Mouse (Mus musculus) cerebellum, adult 18-20 months (tissue): Measurements from ENCODE around the gene Noto.
"Not testable (repeated sequence)": the region's sequence is repeated elsewhere in the genome, so short reads cannot be mapped to it uniquely, and the experiment has no call there.

Experiments
- DNase-seq, 2 experiments: peaks; one replicate each; pipeline ENCODE4 v3.0.0; 2021

Noto gene

DNA sequence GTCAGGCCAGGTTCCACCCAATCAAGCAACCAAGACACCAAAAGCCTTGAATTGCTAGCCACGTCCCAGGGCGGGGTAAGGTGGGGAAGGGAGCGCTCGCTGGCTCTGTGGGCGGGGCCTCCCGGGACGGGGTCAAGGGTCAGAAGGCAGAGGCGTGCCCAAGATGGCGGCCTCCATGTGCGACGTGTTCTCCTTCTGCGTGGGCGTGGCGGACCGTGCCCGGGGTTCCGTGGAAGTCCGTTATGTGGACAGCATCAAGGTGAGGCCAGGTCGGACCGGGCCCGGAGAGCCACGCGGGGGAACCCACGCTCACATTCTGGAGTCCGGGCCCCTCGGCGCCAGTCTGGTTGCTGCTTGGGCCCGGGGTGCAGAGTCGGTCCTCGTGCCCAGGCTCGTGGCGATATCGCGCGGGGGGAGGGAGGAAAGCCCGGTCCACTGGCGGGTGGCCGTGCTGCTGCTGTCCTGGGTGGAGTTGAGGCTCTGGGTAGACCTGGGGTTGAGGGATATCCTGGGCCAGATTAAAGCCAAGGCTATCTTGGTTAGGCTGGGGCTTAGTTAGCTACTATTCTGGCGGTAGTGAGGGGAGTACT, 8.3 kb downstream of the Noto start, which contains the start of gene Smyd5:
Gene Smyd5 (plus strand): TSS at position 148 of the 590 bp plus-strand sequence.
- peak; percentile 83 to 85 for DNase-seq

DNA sequence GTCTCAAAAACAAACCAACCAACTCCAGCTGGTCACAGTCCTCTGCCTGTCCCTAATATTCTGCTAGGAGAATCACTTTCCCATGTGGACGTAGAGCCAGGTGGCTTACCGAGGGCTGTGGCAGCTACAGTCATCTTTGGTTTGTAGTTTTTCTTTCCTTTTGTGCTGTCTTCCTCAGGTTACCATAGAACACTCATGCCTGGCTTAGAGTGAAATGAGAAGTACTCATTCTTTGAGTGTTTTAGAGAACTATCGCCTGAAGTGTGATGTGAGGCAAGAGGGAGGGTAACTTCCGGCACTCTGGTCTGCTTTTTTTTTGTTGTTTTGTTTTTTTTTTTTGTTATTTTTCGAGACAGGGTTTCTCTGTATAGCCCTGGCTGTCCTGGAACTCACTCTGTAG, 10.2 kb downstream of the Noto start:
- no peak for DNase-seq

DNA sequence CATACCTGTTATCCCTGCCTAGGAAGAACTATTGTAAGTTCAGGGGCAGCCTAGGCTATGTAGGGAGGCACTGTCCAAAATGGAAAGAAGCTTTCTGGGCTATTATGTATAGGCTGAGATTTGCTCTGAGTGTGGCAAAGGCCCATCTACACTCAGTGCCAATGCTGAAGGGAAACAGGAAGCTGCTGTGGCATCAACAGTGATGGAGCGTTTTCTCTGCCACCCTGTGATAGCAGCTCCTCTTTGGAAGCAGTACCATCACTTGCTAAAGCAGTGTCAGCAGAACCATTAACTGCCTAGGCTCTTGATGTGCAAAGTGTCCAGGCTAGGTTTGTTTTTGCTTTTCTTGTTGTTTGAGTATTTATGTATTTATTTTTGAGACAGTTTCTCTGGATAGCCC, 12.5 kb downstream of the Noto start:
- DNase-seq = no peak

DNA sequence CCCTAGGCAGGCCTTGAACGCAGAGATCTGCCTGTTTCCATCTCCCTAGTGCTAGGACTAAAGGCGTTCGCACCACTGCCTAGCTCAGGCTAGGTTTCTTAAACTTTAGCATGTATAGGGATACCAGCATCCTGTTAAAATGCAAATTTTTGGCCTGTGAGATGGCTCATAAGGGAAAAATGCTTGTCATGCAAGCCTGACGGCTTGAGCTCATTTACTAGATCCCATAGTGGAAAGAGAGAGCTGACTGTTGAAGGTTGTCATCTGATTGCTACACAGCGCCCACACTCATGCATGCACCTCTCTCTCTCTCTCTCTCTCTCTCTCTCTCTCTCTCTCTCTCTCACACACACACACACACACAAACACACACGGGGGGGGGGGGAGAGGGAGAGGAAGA, 12.9 kb downstream of the Noto start:
- DNase-seq = no peak

DNA sequence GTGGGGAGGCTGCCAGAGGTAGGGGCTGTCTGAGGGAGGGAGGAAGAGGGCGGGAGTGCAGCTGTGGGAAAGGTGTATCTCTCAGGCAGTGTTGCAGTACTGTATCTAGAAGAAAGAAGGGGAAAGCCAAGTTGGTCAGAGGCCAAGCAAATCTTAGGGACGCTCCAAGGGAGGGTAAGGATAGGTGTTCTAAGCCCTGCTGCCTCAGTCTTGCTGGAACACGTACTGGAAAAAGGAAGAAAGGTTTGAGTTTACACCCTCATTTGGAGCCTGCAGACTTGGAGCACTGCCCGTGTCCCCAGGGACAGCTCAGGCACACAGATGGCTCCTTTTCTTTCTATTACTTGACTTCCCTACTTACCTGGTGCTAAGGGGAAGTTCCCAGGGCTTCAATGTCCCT, 17.5 kb downstream of the Noto start:
- DNase-seq = no peak

DNA sequence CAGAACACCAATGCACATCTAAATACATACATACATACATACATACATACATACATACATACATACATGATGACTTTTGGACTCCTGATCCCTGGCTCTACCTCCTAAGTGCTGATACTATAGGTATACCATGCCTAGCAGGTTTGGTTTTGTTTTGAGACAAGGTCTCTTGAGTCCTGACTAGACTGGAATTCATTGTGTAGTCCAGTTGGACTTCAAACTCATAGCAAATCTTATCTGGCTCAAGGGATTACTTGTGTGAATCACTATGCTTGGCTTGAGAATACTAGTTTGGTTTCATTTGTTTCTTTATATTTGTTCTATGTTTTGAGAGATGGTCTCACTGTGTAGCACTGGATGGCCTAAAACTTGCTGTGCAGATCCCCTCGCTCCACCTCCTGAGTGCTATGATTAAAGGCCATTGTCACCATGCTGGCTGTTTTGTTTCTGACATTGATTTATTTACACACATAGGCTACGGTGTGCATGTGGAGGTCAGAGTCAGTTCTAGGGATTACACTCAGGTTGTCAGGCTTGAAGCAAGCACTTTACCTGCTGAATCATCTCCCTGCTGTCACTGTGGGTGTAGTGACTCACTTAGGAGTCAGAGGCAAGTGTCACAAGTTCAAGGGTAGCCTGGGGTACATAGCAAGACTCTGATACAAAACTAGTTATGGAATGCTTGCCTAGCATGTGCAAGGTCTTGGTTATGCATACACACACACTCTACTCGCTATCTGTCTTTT, 20.0 kb downstream of the Noto start:
- DNase-seq = no peak

DNA sequence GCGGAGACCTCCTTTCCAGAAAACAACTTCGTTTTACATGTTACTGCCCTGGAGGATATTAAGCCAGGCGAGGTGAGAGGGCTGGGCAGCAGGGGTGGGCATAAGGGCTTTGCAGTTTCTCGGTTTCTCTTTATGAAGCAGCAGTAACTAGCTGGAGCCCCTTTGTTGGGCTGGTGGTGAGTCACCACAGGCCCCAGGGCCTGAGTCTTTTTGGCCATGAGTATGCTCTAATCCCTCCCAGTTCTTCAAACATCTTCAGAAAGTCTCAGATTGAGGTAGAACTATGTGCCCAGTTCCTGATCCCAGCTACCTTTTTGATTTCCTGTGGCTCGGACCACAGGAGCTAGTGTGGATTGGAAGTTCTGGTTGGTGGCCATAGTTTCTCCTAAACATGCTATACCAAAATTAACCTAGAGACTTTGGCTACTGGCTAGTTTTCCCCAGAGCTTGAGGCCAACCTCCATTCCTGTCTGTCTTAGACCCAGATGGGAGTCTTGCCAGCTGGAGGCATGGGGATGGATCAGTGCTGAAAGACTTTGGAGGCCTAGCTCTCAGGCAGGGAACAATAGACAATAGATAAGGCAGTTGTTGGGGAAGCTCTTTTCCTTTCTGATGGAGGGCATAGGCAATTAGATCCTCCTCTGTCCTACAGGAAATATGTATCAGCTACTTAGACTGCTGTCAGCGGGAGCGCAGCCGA, 20.7 kb downstream of the Noto start:
- DNase-seq = no peak

DNA sequence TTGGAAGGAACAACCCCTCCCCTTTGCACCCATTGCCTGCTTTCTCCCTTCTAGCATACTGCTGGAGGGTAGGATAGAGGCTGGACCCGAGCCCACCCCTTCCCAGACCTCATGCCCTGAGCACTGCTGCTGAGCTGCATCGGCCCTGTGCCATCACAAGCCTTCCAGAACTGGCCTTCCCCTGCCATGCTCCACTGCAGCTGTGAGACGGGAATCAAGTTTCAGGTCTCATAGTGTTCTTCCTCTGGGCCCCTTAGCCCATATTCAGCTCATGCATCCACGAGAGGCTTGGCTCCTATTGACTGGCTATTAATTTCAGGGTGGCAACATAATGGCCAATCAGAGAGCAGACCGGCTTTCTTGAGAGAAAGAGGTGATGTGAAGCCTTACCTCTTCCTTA, 21.6 kb downstream of the Noto start:
- DNase-seq = no peak

DNA sequence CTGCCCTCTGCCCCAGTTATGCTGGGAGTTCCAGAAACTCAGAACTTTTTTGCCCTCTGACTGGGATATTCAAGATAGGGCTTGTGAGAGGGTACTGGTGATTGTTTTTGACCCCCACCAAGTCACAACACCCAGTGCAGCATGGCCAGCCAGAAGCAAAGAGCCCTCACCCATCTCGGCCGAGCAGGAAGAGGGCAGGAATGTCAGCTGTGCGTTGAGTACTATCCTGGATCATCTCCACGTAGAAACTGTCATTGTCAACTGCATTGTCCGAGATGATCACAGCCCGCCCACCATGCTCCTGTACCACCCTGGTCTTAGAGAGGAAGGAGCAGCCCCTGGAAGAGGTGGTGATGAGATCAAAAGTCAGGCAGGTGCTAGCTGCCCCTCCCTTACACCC, 23.7 kb downstream of the Noto start:
- no peak for DNase-seq

DNA sequence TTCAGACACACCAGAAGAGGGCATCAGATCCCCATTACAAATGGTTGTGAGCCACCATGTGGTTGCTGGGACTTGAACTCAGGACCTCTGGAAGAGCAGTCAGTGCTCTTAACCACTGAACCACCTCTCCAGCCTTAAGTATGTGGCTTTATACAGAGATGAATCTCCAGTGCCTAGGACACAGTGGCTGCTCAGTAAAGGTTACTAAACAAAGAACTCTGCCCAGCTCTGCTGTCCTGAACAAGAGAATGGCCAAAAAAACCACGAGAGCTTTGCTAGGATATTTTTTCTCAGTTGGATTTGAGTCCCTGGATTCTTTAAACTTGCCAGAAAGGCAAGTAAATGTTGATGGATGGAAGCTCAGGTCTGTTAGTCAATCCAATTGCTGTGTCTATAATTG, 26.5 kb downstream of the Noto start:
- DNase-seq = not testable (repeated sequence)

DNA sequence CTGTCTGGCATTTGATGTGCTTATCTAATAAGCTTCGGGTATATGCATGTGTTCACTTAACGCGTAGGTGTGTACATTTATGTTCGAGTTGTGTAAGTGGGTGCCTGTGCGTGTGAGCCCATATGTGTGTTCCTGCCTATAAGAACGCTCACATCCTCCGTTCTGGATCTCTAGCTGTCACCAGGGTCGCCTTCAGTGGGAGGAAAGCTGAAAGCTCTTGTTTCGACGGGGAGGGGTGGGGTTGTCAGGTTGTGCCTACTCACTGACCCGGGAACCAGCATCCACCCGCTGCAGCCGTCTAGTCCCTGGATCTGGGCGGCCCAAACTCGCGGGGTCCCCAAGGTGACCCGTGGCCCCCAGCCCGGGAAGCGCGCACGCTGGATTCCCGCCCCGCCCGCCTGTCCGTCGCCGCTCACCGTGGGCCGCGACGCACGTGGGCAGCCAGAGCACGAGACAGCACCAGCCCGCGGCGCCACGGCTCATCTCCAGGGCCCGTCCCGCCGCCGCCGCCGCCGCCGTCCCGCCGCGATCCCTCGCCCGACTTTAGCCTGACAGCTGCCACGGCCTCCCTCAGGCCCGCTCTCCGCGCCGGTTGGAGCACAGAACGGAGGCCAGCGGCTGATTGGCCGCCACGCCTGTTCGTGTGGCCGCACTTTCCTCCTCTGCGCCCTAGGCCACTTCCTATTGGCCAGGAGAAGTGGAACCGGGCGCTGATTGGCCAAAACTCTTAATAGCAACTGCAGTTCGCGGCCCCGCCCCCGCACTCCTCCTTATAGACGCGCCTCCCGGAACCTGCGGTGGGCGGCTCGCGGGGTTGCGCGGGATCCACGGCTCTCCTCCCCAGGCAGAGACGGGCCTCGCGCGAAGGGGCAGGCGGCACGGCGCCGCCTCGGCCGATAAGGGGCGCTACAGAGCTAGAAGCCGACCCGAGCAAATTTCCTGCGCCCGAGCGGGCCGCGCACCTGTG, 27.3 kb downstream of the Noto start, which contains the start of gene Cct7:
Gene Cct7 (plus strand): TSS at position 818 of the 967 bp plus-strand sequence.
- peak; percentile 97 to 98 for DNase-seq

DNA sequence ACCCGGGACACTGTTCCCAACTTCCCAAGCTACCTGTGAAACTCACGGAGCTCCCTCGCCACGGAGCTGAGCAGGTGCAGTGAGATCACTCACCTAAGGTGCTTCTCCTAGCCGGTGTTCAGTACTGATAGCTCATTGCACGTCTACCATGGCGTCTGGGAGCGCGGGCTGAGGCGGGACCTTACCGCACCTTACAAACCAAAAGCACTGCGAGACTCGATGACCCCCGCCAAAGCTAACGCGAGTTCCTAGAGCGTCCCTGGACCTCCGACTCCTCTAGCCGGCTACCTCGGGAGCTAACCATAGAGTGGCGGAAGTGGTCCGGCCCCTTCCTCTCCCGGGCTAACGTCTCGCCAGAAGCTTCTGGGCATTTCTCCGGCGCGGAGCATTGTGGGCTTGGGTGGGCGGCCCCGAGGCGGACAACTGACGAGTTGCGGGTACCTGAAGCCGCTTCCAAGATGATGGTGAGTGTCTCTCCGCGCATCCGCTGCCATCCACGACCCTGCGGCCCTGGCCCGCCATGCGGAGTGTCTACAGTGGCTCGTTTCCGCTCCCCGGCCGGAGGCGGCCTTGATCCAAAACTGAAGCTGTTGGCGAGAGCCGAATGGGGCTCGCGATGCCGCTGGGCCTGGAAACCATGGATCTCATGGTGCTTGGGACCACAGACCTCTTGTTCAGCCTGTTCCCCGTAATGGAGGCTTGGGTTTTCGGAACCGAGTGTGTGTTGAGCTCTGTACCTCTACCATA, 28.2 kb downstream of the Noto start, which contains the start of gene Pradc1:
Gene Pradc1 (minus strand): TSS at position 307 of the 747 bp plus-strand sequence.
- DNase-seq = peak; percentile 95 to 99

DNA sequence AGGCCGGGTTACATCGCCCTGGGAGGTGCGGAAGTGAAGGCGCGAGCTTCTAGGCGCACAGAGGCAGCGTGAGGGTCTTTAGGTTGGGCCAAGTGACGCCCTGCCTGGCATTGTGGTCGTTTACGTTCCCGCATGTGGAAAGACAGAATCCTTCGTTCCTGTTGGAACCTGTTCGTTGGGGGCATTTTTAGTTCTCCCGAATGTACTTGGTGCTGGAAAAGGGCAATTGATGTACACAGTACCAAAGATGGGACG, 28.7 kb downstream of the Noto start:
- no peak for DNase-seq

DNA sequence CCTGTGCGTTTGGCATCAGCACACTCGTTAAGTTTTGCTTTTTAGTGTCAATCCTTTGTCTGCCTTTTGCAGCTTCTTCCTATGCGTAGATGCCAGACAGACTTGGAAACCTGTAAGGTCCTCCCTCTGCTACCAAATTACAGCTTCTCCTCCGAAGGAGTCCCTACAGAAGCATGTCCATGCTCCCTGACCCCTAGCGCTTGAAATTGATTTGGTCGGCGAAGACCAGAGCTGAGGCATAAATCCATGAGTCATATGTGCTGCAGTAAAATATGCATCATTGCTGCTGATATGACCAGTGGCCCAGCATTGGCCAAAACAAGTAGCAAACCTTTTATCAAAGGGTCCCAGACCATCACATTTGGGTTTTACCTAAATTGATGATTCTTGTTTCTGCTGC, 29.1 kb downstream of the Noto start:
- DNase-seq = no peak

DNA sequence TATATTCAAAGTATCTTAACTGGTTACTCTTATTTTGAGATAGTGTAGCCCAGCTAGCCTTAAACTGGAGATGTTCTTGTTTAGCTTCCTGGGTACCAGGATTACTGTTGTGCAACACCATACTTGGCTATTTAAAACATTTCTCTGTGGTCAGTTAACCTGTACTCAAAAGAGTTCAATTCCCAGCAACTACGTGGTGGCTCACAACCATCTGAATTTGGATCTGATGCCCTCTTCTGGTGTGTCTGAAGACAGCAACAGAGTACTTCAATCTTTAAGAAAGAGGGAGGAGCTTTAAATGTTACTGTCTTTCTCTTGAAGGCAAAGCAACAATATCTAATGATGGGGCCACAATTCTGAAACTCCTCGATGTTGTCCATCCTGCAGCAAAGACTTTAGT, 35.9 kb downstream of the Noto start:
- no peak for DNase-seq

DNA sequence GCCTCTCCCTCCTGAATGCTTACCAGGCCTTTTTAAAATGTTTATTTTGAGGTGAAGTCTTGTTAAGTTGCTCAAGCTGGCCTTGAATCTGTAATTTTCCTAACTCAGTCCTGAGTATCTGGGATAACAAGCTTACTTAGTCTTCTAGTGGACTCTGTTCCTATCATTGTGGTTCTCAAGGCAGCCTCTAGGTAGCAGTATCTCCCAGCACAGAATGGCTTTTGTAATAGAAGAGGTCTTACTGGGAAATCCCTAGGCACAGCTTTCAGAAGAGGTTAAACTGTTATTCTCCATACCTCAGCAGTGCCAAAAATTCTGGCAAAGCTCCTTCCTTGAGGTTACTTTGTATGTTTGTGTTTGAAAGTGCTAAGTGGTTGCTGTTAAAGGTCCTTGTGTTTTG, 41.7 kb downstream of the Noto start:
- peak in 1 of 2 experiments; percentile 43 for DNase-seq

DNA sequence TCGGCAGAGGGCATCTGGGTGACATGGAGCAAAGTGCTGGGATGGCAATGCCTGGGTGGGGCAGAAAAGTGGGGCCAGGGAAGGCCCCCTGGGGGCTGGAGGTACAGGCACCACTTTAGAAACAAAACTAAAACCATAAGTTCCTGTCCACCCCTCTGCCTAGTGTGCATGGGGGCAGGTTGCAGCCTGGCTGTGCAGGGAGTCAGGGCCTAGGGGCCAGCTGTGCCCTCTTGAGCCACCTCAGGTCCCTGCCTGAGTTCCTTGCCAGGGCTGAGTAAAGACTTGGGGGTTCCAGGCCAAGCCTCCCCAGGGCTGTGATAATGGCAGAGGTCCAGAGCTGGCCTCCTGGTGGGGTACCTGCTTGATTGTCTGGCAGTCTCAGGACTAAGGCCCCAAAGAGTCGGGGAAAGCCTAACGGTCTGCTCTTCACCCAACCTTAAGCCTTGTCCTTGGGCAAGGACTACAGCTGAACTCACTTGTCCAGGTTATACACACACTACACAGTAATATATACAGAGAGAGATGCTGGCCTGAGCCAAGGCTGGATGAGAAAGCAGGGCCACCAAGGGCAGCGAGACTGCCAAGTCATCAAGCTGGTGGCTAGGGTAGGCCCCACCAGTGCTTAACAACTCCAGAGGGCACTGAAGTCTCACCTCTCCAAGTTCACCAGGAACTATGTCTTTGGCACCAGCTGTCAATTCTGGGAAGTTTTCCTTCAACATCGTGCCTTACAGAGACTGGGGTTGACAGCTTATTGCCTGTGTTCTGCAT, 46.2 kb downstream of the Noto start:
- no peak for DNase-seq

DNA sequence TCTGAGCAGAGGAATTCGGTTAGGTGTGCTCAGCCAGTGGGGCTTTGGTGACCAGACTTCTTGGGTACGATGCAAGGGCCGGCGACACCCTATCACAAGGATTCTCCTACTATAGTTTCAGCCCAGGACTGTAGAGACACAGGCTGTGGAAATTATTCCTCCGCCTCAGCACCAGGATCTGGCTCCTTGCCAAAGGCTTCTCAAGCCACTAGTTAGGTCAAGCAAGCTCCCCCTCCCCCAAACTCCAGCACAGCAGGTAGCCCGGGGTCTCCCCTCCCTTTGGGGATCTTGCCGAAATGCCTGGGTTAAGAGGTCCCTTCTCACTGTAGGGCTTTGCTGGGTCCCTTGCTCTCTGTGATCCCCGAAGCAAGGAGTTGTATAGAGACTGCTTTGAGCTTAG, 48.3 kb downstream of the Noto start:
- no peak for DNase-seq

DNA sequence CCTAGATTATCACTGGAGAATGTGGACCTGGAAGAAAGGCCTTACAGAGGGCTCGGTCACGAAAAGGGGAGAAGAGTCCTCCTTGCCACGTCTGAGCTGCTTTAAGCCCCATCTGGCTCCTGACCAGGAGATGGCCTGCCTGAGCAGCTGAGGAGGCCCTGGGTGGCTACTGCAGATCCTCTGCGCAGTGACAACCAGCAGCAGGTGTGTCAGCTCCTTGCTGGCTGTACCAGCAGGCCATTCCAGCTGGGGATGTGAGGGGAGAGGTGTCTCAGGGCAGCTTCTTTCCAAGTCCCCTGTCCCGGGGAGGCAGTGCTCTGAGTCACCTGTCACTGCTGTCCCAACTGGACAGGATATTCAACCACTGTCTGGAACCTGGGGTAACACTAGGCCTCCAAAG, 48.9 kb downstream of the Noto start:
- no peak for DNase-seq

DNA sequence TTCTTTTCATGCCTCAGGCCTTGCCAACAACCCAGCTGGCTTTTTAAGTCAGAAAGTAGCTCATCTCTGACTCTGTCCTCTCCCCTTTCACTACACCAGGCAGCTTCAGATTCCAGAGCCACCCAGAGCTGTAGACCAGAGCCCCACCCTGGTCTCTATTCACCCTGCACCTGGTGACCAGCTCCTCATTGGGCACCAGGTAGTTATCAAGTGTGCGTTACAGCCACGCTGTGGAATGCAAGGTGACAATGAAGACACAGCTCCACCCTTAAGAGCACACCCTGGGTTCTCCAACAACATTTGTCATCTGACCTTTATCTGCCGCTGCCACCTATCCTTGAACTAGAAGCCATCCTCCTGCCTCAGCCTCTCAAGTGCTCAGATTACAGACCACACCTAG, 51.9 kb downstream of the Noto start:
- no peak for DNase-seq

DNA sequence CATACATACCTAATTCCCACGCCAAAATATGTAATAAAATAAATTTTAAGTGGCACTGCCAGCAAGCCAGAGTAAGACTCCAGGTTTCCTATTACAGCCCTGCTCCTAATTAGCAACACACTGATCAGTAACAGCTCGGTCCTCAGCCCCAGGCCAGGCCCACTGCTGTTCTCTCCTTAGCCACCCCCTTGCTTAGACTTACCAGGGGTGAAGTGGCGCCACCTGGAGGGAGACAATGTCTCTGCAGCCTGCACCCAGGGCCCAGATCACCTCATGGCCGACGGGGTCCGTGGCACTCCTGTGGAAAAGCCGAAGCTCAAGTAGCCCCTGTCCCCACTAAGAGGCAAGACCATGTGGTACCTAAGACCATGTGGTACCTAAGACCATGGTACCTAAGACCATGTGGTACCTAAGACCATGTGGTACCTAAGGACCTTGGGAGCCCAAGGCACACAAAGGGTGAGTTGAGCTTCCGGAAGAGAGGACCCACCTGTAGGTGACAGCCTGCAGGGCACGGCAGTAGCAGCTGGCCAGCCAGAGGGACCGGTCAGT, 53.8 kb downstream of the Noto start:
- peak; percentile 32 to 51 for DNase-seq
